Mouse (Mus musculus) urinary bladder, postnatal 25 days (tissue): ENCODE results near the gene Wars.

Experiments used
- DNase-seq: peaks from one replicate; pipeline ENCODE4 v3.0.0; 2022; ENCODE audit warnings: low spot score

The Wars gene

GRCm38 (mm10) chr12:108893715-108894431, at the start of gene Wars:
Gene Wars, minus strand, starts transcription at chr12:108894174.
- DNase-seq = peak; percentile 89

GRCm38 (mm10) chr12:108942203-108942923, 48.4 kb upstream of the Wars start:
- no peak for DNase-seq

- DNase-seq = no peak
Measured at GRCm38 (mm10) chr12:108941282-108941681, 47.3 kb upstream of the Wars start.

- no peak for DNase-seq
Measured at GRCm38 (mm10) chr12:108940255-108940654, 46.3 kb upstream of the Wars start.

- DNase-seq = no peak
Measured at GRCm38 (mm10) chr12:108939317-108939716, 45.3 kb upstream of the Wars start.

GRCm38 (mm10) chr12:108938844-108939243, 44.9 kb upstream of the Wars start:
- DNase-seq = no peak

GRCm38 (mm10) chr12:108937506-108937905, 43.5 kb upstream of the Wars start:
- DNase-seq = no peak

- DNase-seq = no peak
Measured at GRCm38 (mm10) chr12:108936834-108937233, 42.9 kb upstream of the Wars start.

- no peak for DNase-seq
Measured at GRCm38 (mm10) chr12:108934231-108934630, 40.3 kb upstream of the Wars start.

GRCm38 (mm10) chr12:108932113-108932512, 38.1 kb upstream of the Wars start:
- no peak for DNase-seq

- no peak for DNase-seq
Measured at GRCm38 (mm10) chr12:108931341-108932053, 37.5 kb upstream of the Wars start.

- no peak for DNase-seq
Measured at GRCm38 (mm10) chr12:108929475-108929874, 35.5 kb upstream of the Wars start.

GRCm38 (mm10) chr12:108928249-108928648, 34.3 kb upstream of the Wars start:
- no peak for DNase-seq

- DNase-seq = no peak
Measured at GRCm38 (mm10) chr12:108926606-108927111, 32.7 kb upstream of the Wars start.

- DNase-seq = no peak
Measured at GRCm38 (mm10) chr12:108918753-108919152, 24.8 kb upstream of the Wars start.

GRCm38 (mm10) chr12:108917509-108917908, 23.5 kb upstream of the Wars start:
- no peak for DNase-seq

GRCm38 (mm10) chr12:108916447-108917042, 22.6 kb upstream of the Wars start:
- no peak for DNase-seq

GRCm38 (mm10) chr12:108915893-108916292, 21.9 kb upstream of the Wars start:
- DNase-seq = no peak

GRCm38 (mm10) chr12:108914709-108915340, 20.9 kb upstream of the Wars start:
- DNase-seq = no peak

GRCm38 (mm10) chr12:108914198-108914597, 20.2 kb upstream of the Wars start:
- DNase-seq = no peak

- DNase-seq = no peak
Measured at GRCm38 (mm10) chr12:108912442-108912841, 18.5 kb upstream of the Wars start.
